Mouse (Mus musculus) lung, embryonic 14.5 days (tissue): ENCODE data around the gene Rsph3a. TPM values are rescaled to one million over a fixed set of nuclear protein-coding genes. Genes with fewer than 3 reads are reported as not detected.

ENCODE experiments used
- polyA plus RNA-seq: library from polyadenylated mRNA; unstranded; fragments of >200 nt; fragmentation: Nextera tagmentation; extraction: Ambion mirVana; gene quantifications from 2 replicates; pipeline ENCODE4 v1.2.1, GENCODE M21; 2014

Gene Rsph3a
- polyA plus RNA-seq, 1 experiment from 2014 or later: 48.2 TPM

Other genes starting within 250 kb of the Rsph3a start
- 33.5 and 37.0 TPM in 2 replicates for gene Fndc1, start 118.3 kb upstream of the Rsph3a start, polyA plus RNA-seq
- gene Tagap, start 19.6 kb upstream of the Rsph3a start, polyA plus RNA-seq: 0.68 and 0.92 TPM in 2 replicates
- gene Gm49673, start 202.2 kb downstream of the Rsph3a start, polyA plus RNA-seq: not detected in 2 replicates
- gene Rnaset2a, start 202.5 kb downstream of the Rsph3a start, polyA plus RNA-seq: 28.4 and 32.2 TPM in 2 replicates
- gene Fgfr1op, start 219.9 kb downstream of the Rsph3a start, polyA plus RNA-seq: 39.4 and 40.7 TPM in 2 replicates